Mouse (Mus musculus) stomach, postnatal 0 days (tissue): ENCODE results near the gene Ppp6r1.

Experiments used
- CTCF ChIP-seq: IDR thresholded peaks from 2 replicates; pipeline ENCODE4 v1.5.1; 2016; ENCODE audit warnings: antibody characterized with exemption, low read depth, mild to moderate bottlenecking, moderate library complexity
- EP300 ChIP-seq: optimal IDR thresholded peaks from 2 replicates; pipeline ENCODE3; 2016; ENCODE audit warnings: antibody characterized with exemption

GRCm38 (mm10) chr7:4693004-4693403 lies 34.2 kb upstream of the Ppp6r1 start:
- no peak for TF ChIP-seq CTCF
- no peak for TF ChIP-seq EP300
